Mouse (Mus musculus) heart, postnatal 25 days (tissue): ENCODE results near the gene Drosha. TPM values are rescaled to one million over a fixed set of nuclear protein-coding genes. Genes with fewer than 3 reads are reported as not detected.
"Not testable (repeated sequence)": the region's sequence is repeated elsewhere in the genome, so short reads cannot be mapped to it uniquely, and the experiment has no call there.

Source experiments
- DNase-seq: peaks from one replicate; pipeline ENCODE4 v3.0.0; 2022; ENCODE audit warnings: low spot score
- intact Hi-C: fragments of 180-260 bp; cut with DNase I; formaldehyde crosslinking; loops from one replicate; pipeline ENCODE4 v1.15.1; 2025
- total RNA-seq, 2 experiments: library from RNA; stranded (reverse); gene quantifications; 2 replicates each; pipeline ENCODE4 v1.2.3; 2021

Drosha gene
- total RNA-seq, 2 experiments from 2014 or later: 35.2 to 35.8 TPM

DNA sequence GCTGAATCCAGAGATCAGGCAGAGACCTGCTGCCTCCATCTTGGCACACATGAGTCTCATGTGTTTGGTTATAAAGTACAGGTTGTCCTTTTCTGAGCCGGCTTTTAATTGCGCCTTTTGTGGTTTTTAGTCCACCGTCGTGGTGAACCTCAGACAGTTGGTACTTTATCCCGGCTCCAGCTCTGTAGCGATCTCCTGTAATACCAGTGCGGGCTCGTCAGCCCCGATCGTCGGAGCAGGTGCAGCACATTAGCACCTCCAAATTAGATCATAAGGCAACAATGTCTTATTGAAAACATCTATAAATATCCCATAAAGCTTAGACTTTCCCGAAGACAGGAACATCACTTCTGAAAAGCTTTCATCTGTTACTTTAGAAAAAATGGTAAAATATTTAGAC lies 53.3 kb downstream of the Drosha start:
- DNase-seq: no peak
- intact Hi-C loops: no loop called here

DNA sequence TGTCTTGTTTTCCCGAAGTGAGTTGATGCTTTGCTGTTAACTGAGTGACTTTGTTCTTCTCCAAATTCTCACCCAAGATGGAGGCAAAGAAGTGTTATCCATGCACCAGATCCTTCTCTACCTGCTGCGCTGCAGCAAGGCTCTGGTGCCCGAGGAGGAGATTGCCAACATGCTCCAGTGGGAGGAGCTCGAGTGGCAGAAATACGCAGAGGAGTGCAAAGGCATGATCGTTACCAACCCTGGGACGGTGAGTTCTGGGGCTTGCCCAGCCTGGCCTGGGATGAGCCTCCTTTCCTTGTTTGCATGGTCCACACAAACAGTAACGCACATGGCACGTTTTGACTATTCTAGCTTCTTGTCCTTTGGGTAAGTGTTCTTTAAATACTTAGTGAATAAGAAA lies 54.0 kb downstream of the Drosha start:
- no peak for DNase-seq
- intact Hi-C loops: no loop called here

- intact Hi-C loops: no loop called here
- DNase-seq: no peak
Observed at GRCm38 (mm10) chr15:12879937-12880336, 55.3 kb downstream of the Drosha start.

- intact Hi-C loops: no loop called here
- no peak for DNase-seq
Observed at GRCm38 (mm10) chr15:12884855-12885254, 60.2 kb downstream of the Drosha start.

DNA sequence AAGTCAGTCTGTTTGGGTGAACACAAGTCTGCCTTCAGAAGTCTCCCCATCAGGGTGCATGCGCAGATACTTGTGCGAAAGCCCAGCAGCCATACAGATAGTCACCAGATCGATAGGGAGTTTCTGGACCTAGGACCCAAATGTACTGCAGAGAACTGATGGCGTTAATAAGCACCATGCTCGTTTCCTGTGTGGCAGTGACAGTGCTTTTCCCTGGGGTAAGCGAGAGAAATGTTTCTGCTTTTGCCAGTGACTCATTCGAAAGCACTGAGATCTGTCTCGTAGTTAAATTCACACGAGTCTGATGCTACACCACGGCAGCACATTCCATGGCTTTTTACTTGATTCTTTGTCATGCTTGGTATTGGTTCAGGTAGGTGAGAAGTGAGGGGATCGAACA lies 60.7 kb downstream of the Drosha start:
- intact Hi-C loops: no loop called here
- DNase-seq: no peak

DNA sequence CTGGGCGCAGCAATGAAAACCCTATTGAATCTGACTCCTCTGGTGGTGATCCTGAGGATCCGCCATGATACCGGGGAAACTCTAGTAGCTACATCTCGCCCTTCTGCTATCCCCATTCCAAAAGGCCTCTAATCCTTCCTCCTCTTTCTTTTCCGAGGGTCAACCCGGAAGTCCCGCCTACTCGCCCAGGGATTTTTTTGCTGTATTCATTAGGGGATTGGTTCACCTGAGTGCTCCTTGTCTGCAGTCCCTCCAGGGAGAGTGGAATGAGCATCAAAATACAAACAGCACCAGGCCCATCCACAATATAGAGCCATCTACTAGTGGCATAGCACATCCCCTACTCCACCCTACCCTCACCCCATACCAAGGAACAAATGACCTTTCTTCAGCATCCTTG lies 62.6 kb downstream of the Drosha start:
- DNase-seq: no peak
- intact Hi-C loops: no loop called here

- DNase-seq: no peak
- intact Hi-C loops: no loop called here
Observed at GRCm38 (mm10) chr15:12888312-12888711, 63.7 kb downstream of the Drosha start.

DNA sequence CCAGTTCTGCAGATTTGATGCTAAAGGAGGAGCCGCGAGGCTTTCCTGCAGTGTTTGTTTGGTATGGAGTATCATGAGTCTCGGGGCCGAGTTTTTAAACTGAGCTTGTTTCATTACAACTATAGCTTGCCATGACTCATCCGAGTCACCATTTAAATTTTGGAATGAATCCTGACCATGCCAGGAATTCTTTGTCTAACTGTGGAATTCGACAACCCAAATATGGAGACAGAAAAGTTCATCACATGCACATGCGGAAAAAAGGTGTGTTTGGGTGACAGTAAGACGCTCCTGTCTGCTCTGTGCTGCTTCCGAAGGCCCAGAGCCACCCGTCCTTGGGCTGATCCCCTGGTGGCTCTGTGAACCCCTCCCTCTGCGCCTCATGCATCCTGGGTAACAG lies 65.3 kb downstream of the Drosha start:
- DNase-seq: no peak
- intact Hi-C loops: no loop called here

GRCm38 (mm10) chr15:12895426-12895825 lies 70.8 kb downstream of the Drosha start:
- DNase-seq: no peak
- intact Hi-C loops: no loop called here

- no peak for DNase-seq
- intact Hi-C loops: no loop called here
Observed at GRCm38 (mm10) chr15:12896022-12897009, 71.7 kb downstream of the Drosha start.

DNA sequence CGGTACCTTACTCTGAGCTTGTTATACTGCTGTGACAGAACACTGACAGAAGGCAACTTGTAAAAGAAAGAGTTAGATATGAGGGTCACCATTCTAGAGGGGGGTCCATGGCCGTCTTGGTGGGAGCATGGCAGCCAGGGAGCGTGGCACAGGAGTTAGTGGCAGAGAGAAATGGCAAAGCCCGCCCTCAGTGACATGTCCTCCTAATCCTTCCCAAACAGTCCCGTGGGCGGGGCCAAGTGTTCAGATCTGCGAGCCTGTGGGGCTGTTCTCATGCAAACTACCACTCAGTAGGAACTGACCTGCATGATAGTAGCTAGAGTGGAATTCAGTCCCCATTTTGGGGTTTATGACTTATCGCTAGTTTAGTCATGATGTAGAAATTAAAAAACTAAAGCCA lies 73.2 kb downstream of the Drosha start:
- intact Hi-C loops: no loop called here
- no peak for DNase-seq

DNA sequence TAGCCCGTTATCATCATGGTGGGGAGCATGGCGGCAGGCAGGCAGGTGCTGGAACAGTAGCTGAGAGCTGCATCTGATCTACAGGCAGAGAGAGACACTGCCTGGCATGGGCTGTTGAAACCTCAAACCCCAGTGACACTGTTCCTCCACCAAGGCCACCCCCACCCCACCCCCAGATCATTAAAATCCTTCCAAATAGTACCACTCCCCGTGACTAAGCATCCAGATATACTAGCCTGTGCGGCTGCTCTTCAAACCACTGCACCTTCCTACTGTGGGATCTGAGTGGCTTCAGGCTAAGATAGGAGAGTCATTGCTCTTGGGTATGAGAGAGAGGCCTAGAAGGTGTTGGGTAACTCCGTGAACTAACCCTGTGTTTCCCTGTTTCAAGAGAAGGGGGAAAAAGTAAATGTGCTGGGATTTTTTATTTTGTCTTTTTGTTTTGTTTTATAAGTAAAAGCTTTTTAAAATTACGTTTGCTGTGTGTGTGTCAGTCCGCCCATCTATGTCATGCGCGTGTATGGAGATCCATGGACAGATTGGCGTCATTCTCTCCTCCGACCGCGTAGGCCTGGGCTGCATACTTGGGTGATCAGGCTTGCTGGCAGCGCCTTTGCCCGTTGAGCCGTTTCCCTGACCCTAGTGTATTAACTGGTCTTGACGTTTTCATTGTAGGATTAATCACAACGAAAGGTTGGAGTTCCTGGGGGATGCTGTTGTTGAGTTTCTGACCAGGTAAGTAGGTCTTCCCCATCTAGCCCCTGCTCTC lies 76.0 kb downstream of the Drosha start:
- intact Hi-C loops: no loop called here

DNA sequence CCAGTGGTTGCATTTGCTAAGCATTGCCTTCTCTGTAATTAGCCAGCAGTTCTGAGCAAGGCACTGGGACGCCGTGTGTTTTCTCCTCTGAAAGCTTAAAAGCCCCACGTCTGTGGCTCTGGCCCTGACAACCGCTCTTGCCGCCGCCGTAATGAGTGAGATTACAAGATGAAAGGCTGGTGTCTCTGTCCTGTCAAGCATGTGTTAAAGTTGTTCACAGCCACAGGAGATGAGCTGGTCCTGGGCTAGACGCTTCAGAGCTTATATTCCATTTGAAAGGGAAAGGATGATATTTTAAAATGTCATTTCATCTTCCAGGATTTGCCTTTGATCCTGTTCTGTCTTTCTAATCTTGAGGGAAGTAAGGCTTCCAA lies 76.6 kb downstream of the Drosha start:
- DNase-seq: no peak
- intact Hi-C loops: no loop called here

More for the DNA sequence above, 76.0 kb downstream of the Drosha start:
- no peak for DNase-seq

DNA sequence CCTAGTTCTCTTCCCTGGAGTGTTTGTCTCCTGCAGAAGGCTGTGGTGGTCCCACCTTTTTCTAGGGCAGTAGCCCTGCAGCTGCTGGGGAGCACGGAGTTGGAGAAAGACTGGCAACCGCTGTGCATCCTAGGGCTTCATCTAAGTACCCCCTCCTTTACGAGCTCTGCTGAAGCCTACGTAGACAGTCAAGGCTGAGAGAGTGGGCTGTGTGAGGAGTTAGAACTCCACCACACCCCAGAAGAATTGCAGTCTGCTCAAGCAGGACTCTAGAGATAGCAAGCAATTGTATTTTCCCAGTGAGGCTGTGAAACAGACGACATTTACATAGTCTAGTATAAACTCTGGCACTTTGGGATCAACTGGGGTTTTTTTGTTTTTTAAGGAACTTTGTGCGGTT lies 79.8 kb downstream of the Drosha start:
- no peak for DNase-seq
- intact Hi-C loops: no loop called here

GRCm38 (mm10) chr15:12907962-12908719 lies 83.5 kb downstream of the Drosha start:
- intact Hi-C loops: no loop called here
- DNase-seq: no peak

DNA sequence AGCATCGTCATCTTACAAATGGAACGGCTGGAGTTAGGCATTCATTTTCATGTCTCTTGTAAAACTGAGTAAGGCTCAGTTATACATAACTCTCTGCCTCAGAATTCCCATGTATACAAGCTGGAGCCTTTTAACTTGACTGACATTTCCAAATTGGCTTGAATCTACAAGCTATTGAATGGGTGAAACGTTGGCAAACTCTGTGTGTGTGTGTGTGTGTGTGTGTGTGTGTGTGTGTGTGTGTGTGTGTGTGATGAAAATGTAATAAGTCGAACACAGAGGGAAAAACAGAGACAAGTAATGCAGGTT lies 84.1 kb downstream of the Drosha start:
- DNase-seq: no peak
- intact Hi-C loops: no loop called here

DNA sequence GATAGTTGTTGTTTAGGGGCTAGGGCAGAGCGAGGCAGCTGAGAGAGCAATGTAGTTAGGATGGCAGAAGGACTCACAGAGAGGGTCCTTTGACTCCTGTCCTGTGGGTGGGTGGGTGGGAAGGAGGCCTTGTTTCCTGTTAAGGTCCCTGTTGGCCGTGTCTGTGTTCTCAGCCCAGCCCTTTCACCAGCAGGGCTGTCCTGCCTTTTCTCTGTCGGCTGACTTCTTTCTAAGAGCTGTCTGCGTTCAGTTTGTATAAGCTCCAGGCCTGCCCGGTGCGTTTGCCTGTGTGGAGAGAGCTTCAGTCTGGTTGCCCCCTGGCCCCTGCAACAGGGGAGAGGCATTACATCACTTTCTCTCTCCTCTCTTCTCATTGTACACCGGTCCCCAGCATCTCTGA lies 84.6 kb downstream of the Drosha start:
- intact Hi-C loops: no loop called here
- no peak for DNase-seq

- no peak for DNase-seq
- intact Hi-C loops: no loop called here
Observed at GRCm38 (mm10) chr15:12911082-12911481, 86.5 kb downstream of the Drosha start.

DNA sequence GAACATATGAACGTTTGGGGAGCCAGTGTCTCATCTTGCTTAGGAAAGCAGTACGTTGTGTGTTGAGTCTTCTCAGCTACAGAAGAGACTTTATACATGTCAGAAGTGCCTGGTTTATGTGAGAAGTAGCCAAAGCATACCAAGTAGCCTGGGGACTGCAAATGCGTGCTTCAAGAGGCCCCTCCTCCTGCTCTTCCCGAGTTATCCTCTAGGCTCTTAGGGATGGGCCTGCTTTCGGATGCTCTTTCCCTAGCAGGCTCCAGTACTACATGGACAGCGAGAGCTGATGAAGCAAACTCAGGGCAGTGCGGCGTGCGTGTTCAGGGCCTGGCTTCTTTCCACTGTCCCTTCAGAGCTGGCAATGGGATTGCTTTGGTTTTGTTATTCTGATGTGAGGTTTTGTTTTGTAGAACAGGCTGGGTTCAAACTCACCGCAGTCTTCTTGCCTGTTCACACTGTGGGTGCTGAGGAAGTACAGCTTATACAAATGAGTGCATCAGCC lies 91.8 kb downstream of the Drosha start:
- intact Hi-C loops: no loop called here
- no peak for DNase-seq

GRCm38 (mm10) chr15:12919326-12919966 lies 94.8 kb downstream of the Drosha start:
- DNase-seq, intact Hi-C loops: not testable (repeated sequence)
